Mouse (Mus musculus): ENCODE data around the gene Trex1.

GRCm38 (mm10) chr9:109057543-109057942 lies 2.0 kb downstream of the Trex1 start:
- no peak for TF ChIP-seq CTCF (IDR thresholded peaks at IDR 0.05; ENCODE audit: insufficient read depth, low read depth, low read length)
- no peak for TF ChIP-seq POLR2A (IDR thresholded peaks at IDR 0.05; ENCODE audit: insufficient read depth, low read depth, low read length)
